Mouse (Mus musculus): Measurements from ENCODE around the gene Sinhcaf. TPM values are rescaled to one million over a fixed set of nuclear protein-coding genes. Genes with fewer than 3 reads are reported as not detected.

Sinhcaf gene
- polyA plus RNA-seq, 1 experiment: 4.4 TPM

GRCm38 (mm10) chr6:148986003-148986402 lies 39.7 kb upstream of the Sinhcaf start:
- 87% methylated on average over 4 of the region's 4 CpGs for WGBS
- TF ChIP-seq POLR2A (IDR thresholded peaks at IDR 0.05; ENCODE audit: low read depth, low read length) (no peak), CTCF (conservative IDR thresholded peaks at IDR 0.05; ENCODE audit: insufficient read depth, insufficient read length, low read depth, low read length) (no peak)
- H3K4me3 ChIP-seq (ENCODE audit: insufficient read depth, low read depth, low read length): no peak overlapping the region
- H3K4me1 ChIP-seq (ENCODE audit: control insufficient read depth, insufficient read depth, low read length): no peaks in the 10 kb centered on the region
- no peak for DNase-seq
- H3K27ac ChIP-seq (ENCODE audit: insufficient read depth, low read depth, low read length): no peak overlapping the region
- no peaks in the 10 kb centered on the region for H3K27me3 ChIP-seq (replicated peaks; ENCODE audit: control insufficient read depth, insufficient read depth, low read length)
- H3K36me3 ChIP-seq (ENCODE audit: control insufficient read depth, insufficient read depth, low read length): no peaks in the 10 kb centered on the region

- Histone ChIP-seq H3K27ac (ENCODE audit: insufficient read depth, low read depth, low read length) (no peak overlapping the region), H3K36me3 (ENCODE audit: control insufficient read depth, insufficient read depth, low read length) (no peaks in the 10 kb centered on the region), H3K27me3 (replicated peaks; ENCODE audit: control insufficient read depth, insufficient read depth, low read length) (no peaks in the 10 kb centered on the region), H3K4me1 (ENCODE audit: control insufficient read depth, insufficient read depth, low read length) (no peaks in the 10 kb centered on the region), H3K4me3 (ENCODE audit: insufficient read depth, low read depth, low read length) (no peak overlapping the region)
- no peak for TF ChIP-seq POLR2A (IDR thresholded peaks at IDR 0.05; ENCODE audit: low read depth, low read length)
- 52% methylated on average over 3 of the region's 3 CpGs for WGBS
- DNase-seq: no peak
Observed at GRCm38 (mm10) chr6:148980495-148980894, 34.2 kb upstream of the Sinhcaf start.

GRCm38 (mm10) chr6:148975096-148975495 lies 28.8 kb upstream of the Sinhcaf start:
- TF ChIP-seq POLR2A (IDR thresholded peaks at IDR 0.05; ENCODE audit: low read depth, low read length): no peak
- TF ChIP-seq CTCF (conservative IDR thresholded peaks at IDR 0.05; ENCODE audit: insufficient read depth, insufficient read length, low read depth, low read length): no peak
- Histone ChIP-seq H3K4me3 (ENCODE audit: insufficient read depth, low read depth, low read length) (no peak overlapping the region), H3K36me3 (ENCODE audit: control insufficient read depth, insufficient read depth, low read length) (no peaks in the 10 kb centered on the region), H3K4me1 (ENCODE audit: control insufficient read depth, insufficient read depth, low read length) (peaks cover 9% of the 10 kb centered on the region; the same call in 1 of the 2 replicates), H3K27me3 (replicated peaks; ENCODE audit: control insufficient read depth, insufficient read depth, low read length) (no peaks in the 10 kb centered on the region), H3K27ac (ENCODE audit: insufficient read depth, low read depth, low read length) (no peak overlapping the region)
- no peak for DNase-seq
- whole genome bisulfite sequencing: 95% methylated on average over 3 of the region's 3 CpGs

- peak; percentile 71 for DNase-seq
- TF ChIP-seq POLR2A (IDR thresholded peaks at IDR 0.05; ENCODE audit: low read depth, low read length): no peak
- TF ChIP-seq CTCF (conservative IDR thresholded peaks at IDR 0.05; ENCODE audit: insufficient read depth, insufficient read length, low read depth, low read length): no peak
- no peaks in the 10 kb centered on the region for H3K27me3 ChIP-seq (replicated peaks; ENCODE audit: control insufficient read depth, insufficient read depth, low read length)
- H3K4me3 ChIP-seq (ENCODE audit: insufficient read depth, low read depth, low read length): no peak overlapping the region
- peaks cover 9% of the 10 kb centered on the region; the same call in 1 of the 2 replicates for H3K4me1 ChIP-seq (ENCODE audit: control insufficient read depth, insufficient read depth, low read length)
- no peak overlapping the region for H3K27ac ChIP-seq (ENCODE audit: insufficient read depth, low read depth, low read length)
- no peaks in the 10 kb centered on the region for H3K36me3 ChIP-seq (ENCODE audit: control insufficient read depth, insufficient read depth, low read length)
- WGBS: 59% methylated on average over 2 of the region's 2 CpGs
Observed at GRCm38 (mm10) chr6:148972891-148973290, 26.6 kb upstream of the Sinhcaf start.

GRCm38 (mm10) chr6:148972059-148972848 lies 26.0 kb upstream of the Sinhcaf start:
- 28% methylated on average over 9 of the region's 9 CpGs for WGBS
- peak; percentile 6 for DNase-seq
- no peaks in the 10 kb centered on the region for H3K36me3 ChIP-seq (ENCODE audit: control insufficient read depth, insufficient read depth, low read length)
- H3K4me1 ChIP-seq (ENCODE audit: control insufficient read depth, insufficient read depth, low read length): peaks cover 9% of the 10 kb centered on the region; the same call in 1 of the 2 replicates
- H3K4me3 ChIP-seq (ENCODE audit: insufficient read depth, low read depth, low read length): no peak overlapping the region
- peak overlapping the region; percentile 39; the same call in 1 of the 2 replicates for H3K27ac ChIP-seq (ENCODE audit: insufficient read depth, low read depth, low read length)
- TF ChIP-seq CTCF (conservative IDR thresholded peaks at IDR 0.05; ENCODE audit: insufficient read depth, insufficient read length, low read depth, low read length) (no peak), POLR2A (IDR thresholded peaks at IDR 0.05; ENCODE audit: low read depth, low read length) (no peak)
- no peaks in the 10 kb centered on the region for H3K27me3 ChIP-seq (replicated peaks; ENCODE audit: control insufficient read depth, insufficient read depth, low read length)

GRCm38 (mm10) chr6:148971385-148971940 lies 25.2 kb upstream of the Sinhcaf start:
- 39% methylated on average over 9 of the region's 9 CpGs for WGBS
- Histone ChIP-seq H3K4me3 (ENCODE audit: insufficient read depth, low read depth, low read length) (no peak overlapping the region), H3K27ac (ENCODE audit: insufficient read depth, low read depth, low read length) (no peak overlapping the region), H3K27me3 (replicated peaks; ENCODE audit: control insufficient read depth, insufficient read depth, low read length) (no peaks in the 10 kb centered on the region), H3K4me1 (ENCODE audit: control insufficient read depth, insufficient read depth, low read length) (peaks cover 9% of the 10 kb centered on the region; the same call in 1 of the 2 replicates), H3K36me3 (ENCODE audit: control insufficient read depth, insufficient read depth, low read length) (no peaks in the 10 kb centered on the region)
- DNase-seq: no peak
- TF ChIP-seq CTCF (conservative IDR thresholded peaks at IDR 0.05; ENCODE audit: insufficient read depth, insufficient read length, low read depth, low read length): no peak
- no peak for TF ChIP-seq POLR2A (IDR thresholded peaks at IDR 0.05; ENCODE audit: low read depth, low read length)

GRCm38 (mm10) chr6:148961285-148961684 lies 15.0 kb upstream of the Sinhcaf start:
- Histone ChIP-seq H3K27ac (ENCODE audit: insufficient read depth, low read depth, low read length) (no peak overlapping the region), H3K4me1 (ENCODE audit: control insufficient read depth, insufficient read depth, low read length) (no peaks in the 10 kb centered on the region), H3K36me3 (ENCODE audit: control insufficient read depth, insufficient read depth, low read length) (no peaks in the 10 kb centered on the region), H3K4me3 (ENCODE audit: insufficient read depth, low read depth, low read length) (no peak overlapping the region), H3K27me3 (replicated peaks; ENCODE audit: control insufficient read depth, insufficient read depth, low read length) (no peaks in the 10 kb centered on the region)
- TF ChIP-seq CTCF (conservative IDR thresholded peaks at IDR 0.05; ENCODE audit: insufficient read depth, insufficient read length, low read depth, low read length) (no peak), POLR2A (IDR thresholded peaks at IDR 0.05; ENCODE audit: low read depth, low read length) (no peak)
- 62% methylated on average over 1 of the region's 1 CpGs for WGBS
- DNase-seq: no peak

All from kidney, adult 2 months (tissue).